Mouse (Mus musculus) forebrain, embryonic 14.5 days (tissue): Measurements from ENCODE around the gene Ahnak. TPM values are rescaled to one million over a fixed set of nuclear protein-coding genes. Genes with fewer than 3 reads are reported as not detected.

Source experiments
- ATAC-seq: fragments of 200-750 bp; cut with Nextera tagmentation; 2 replicates; pipeline ENCODE4 v1.8.0; 2017; ENCODE audit warnings: mild to moderate bottlenecking, moderate library complexity
- DNase-seq: peaks from one replicate; pipeline ENCODE4 v3.0.0-alpha.2; 2015; ENCODE audit warnings: low spot score
- H3K27ac ChIP-seq: fragments of 300-500 bp; sonication (generic); 2 replicates; pipeline ENCODE4 v1.5.1; 2014; ENCODE audit warnings: low read depth, mild to moderate bottlenecking, control low read depth, low read length, moderate library complexity
- H3K27me3 ChIP-seq: fragments of 300-500 bp; sonication (generic); replicated peaks from 2 replicates; pipeline ENCODE4 v1.6.1; 2014; ENCODE audit warnings: low read length, control low read depth, mixed read lengths; ENCODE audit not compliant: control insufficient read depth, insufficient read depth
- H3K36me3 ChIP-seq: fragments of 300-500 bp; sonication (generic); 2 replicates; pipeline ENCODE4 v1.6.1; 2014; ENCODE audit warnings: low read length, control low read depth; ENCODE audit not compliant: control insufficient read depth, insufficient read depth
- H3K4me1 ChIP-seq: fragments of 300-500 bp; sonication (generic); 2 replicates; pipeline ENCODE4 v1.6.1; 2014; ENCODE audit warnings: antibody characterized with exemption, low read length, control low read depth; ENCODE audit not compliant: control insufficient read depth, insufficient read depth
- H3K4me2 ChIP-seq: fragments of 300-500 bp; sonication (generic); 2 replicates; pipeline ENCODE4 v1.6.1; 2014; ENCODE audit warnings: mild to moderate bottlenecking, control low read depth, low read length
- H3K4me3 ChIP-seq: fragments of 300-500 bp; sonication (generic); 2 replicates; pipeline ENCODE4 v1.5.1; 2014; ENCODE audit warnings: low read depth, low read length, control low read depth
- H3K9ac ChIP-seq: fragments of 300-500 bp; sonication (generic); 2 replicates; pipeline ENCODE4 v1.6.1; 2014; ENCODE audit warnings: mild to moderate bottlenecking, low read length, control low read depth, moderate library complexity
- H3K9me3 ChIP-seq: fragments of 300-500 bp; sonication (generic); replicated peaks from 2 replicates; pipeline ENCODE4 v1.6.1; 2016; ENCODE audit warnings: low read length, control low read depth, mixed read lengths; ENCODE audit not compliant: control insufficient read depth
- WGBS: fragments of 180-500 bp; shearing (Covaris S2); extraction: QIAGEN DNeasy Blood & Tissue Kit; methylation state at CpG from one replicate; pipeline ENCODE4 v1.1.7; 2014; 5-methylcytosine and 5-hydroxymethylcytosine counted together
- polyA plus RNA-seq: library from polyadenylated mRNA; unstranded; fragments of >200 nt; fragmentation: Nextera tagmentation; extraction: Ambion mirVana; gene quantifications from 2 replicates; pipeline ENCODE4 v1.2.1, GENCODE M21; 2014

Gene Ahnak
- polyA plus RNA-seq, 1 experiment from 2014 or later: 2.6 TPM

GRCm38 (mm10) chr19:8981450-8982168 is 7.5 kb upstream of the Ahnak start:
- Histone ChIP-seq H3K9me3 (no peaks in the 10 kb centered on the region), H3K4me2 (no peak overlapping the region), H3K27ac (peak overlapping the region; percentile 49; the same call in 1 of the 2 replicates), H3K4me1 (peaks cover 24% of the 10 kb centered on the region), H3K36me3 (peaks cover 40% of the 10 kb centered on the region), H3K4me3 (no peak overlapping the region), H3K9ac (no peak overlapping the region), H3K27me3 (no peaks in the 10 kb centered on the region)
- 71% methylated on average over 2 of the region's 2 CpGs for WGBS
- DNase-seq: peak; percentile 75
- ATAC-seq: peak; percentile 47; the same call in 1 of the 2 replicates

- no peak overlapping the region for H3K9ac ChIP-seq
- no peak for ATAC-seq
Observed at GRCm38 (mm10) chr19:8982303-8983149, 6.6 kb upstream of the Ahnak start.

DNA sequence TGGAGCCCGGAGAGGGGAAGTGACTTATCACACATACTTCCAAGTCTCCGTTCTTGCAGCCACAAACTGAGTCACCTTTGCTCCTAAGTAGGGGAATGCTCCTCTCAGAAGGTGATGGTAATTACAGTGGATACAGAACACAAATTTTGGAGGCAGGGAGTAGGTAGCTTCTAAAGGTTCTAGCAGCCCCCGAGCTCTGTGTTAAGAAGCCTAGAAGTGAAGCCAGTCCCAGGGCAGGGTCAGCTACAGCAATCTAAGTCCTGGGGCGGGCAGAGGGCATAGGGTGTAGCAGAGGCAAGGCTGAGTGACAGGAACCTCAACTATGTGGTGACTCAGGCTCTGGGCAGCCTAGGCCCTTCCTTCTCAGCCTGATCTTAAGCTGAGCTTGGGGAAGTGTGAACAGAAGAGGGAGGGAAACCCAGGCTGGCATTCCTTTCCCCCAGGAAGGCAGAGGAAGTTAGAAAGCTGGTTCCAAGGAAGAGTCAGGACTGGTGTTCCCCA is 5.9 kb upstream of the Ahnak start:
- Histone ChIP-seq H3K4me3 (no peak overlapping the region), H3K9me3 (no peaks in the 10 kb centered on the region), H3K9ac (0 out of 2 replicates have a peak overlapping the region, but pooled peaks have one; percentile 10), H3K27me3 (no peaks in the 10 kb centered on the region), H3K4me1 (peaks cover 24% of the 10 kb centered on the region), H3K4me2 (no peak overlapping the region), H3K27ac (no peak overlapping the region), H3K36me3 (peaks cover 24% of the 10 kb centered on the region)
- no peak for ATAC-seq
- no peak for DNase-seq
- 62% methylated on average over 4 of the region's 4 CpGs for WGBS

More at GRCm38 (mm10) chr19:8982303-8983149, 6.6 kb upstream of the Ahnak start:
- H3K36me3 ChIP-seq: peaks cover 31% of the 10 kb centered on the region
- no peak overlapping the region for H3K4me3 ChIP-seq
- H3K27me3 ChIP-seq: no peaks in the 10 kb centered on the region
- no peaks in the 10 kb centered on the region for H3K9me3 ChIP-seq
- DNase-seq: no peak
- no peak overlapping the region for H3K27ac ChIP-seq
- H3K4me1 ChIP-seq: peaks cover 24% of the 10 kb centered on the region
- H3K4me2 ChIP-seq: no peak overlapping the region
- WGBS: 58% methylated on average over 5 of the region's 5 CpGs

DNA sequence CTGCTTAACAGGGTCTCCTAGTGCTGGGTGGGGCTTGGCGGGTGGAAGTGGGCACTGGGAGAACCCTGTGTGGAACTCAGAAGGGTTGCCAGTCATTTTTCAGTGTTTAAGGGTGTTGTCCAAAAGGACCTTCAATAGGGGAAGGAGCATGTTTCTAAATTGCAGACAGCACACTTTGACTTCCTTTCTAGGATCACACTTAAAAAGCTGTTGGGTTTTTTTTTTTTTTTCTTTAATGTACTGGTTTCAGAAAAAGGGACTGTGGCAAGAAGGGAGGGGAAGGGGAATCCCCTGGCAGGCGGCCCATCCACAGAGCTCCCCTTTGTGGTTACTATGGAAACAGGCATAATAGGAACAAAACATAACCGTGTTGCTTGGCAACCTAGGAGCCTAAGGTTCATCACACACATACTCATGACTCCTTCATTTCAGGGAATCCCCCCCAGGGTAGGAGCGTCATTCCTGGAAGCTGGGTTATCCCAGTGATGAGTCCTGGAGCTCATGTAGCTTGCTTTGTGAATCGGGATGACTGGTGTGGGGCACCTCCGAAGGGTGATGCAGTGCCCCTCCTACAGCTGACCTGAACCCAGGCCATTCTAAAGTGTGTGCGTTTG is 4.7 kb upstream of the Ahnak start:
- Histone ChIP-seq H3K4me1 (peaks cover 28% of the 10 kb centered on the region), H3K4me3 (no peak overlapping the region), H3K4me2 (peak overlapping the region; percentile 32)

DNA sequence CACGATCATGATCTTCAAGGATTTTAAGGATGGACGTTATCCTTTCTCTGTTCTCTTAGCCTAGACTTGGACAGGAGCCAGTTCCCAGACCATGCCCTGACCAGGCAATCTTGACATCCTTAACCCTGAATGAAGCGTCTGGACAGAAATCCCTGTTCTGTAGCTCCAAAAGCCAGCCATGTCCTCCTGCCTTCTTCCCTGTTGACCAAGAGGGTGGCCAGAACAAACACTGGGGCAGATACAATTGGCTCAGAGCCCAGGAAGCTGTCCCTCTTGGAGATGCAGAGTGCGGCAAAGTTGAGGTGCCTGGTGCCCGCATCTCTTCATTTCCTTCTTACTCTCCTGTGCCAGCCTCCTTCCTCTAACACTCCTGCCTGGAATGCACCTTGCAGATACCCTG is 3.2 kb upstream of the Ahnak start:
- Histone ChIP-seq H3K4me3 (no peak overlapping the region), H3K9ac (no peak overlapping the region), H3K4me2 (no peak overlapping the region), H3K9me3 (no peaks in the 10 kb centered on the region), H3K4me1 (peaks cover 38% of the 10 kb centered on the region), H3K36me3 (no peaks in the 10 kb centered on the region; the same call in none of the 2 replicates), H3K27ac (no peak overlapping the region), H3K27me3 (peaks cover 11% of the 10 kb centered on the region; the same call in 1 of the 2 replicates)
- DNase-seq (no peak), ATAC-seq (no peak)
- 71% methylated on average over 5 of the region's 5 CpGs for WGBS

More for the DNA sequence above, 4.7 kb upstream of the Ahnak start:
- DNase-seq (peak; percentile 97), ATAC-seq (peak; percentile 83)
- Histone ChIP-seq H3K9me3 (no peaks in the 10 kb centered on the region), H3K27ac (peak overlapping the region; percentile 35; the same call in 1 of the 2 replicates), H3K36me3 (peaks cover 12% of the 10 kb centered on the region), H3K9ac (0 out of 2 replicates have a peak overlapping the region, but pooled peaks have one; percentile 9), H3K27me3 (peaks cover 9% of the 10 kb centered on the region; the same call in 1 of the 2 replicates)
- WGBS: 3% methylated on average over 7 of the region's 7 CpGs

GRCm38 (mm10) chr19:8987816-8988215 is 1.3 kb upstream of the Ahnak start:
- WGBS: 38% methylated on average over 2 of the region's 2 CpGs

DNA sequence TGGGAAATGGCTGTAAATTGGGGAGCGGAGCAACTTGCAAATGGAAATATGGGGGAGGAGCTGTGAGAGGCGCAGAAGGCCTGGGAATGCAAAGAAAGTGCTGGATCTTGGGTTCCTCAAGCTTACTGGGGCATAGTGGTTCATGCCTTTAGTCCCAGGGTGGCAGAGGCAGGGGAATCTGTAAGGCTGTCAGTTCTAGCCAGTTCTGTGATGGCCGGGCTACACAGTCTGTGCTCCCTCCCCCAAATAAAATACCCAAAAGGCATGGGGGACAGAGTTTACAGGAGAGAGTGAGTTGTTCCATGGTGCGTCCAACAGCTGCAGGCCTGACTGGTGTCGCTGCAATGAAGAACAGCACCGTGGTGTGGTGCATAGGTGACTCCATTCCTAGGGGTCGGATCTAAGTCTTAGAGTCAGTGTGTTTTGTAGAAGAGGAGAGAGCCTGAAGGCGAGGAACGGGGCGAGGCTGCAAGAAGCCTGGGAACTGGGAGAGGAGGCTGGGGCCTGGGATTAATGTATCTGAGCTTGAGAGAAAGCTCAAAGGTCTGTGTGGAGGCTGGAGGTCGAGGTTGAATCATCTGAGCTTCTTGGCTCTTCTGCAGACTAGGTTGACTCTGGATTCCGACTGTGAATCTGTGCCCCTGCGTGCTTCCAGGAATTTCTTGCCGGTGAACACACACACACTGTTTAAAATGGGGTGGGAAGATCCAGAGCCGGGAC is 578 bp upstream of the Ahnak start:
- H3K27me3 ChIP-seq: peaks cover 11% of the 10 kb centered on the region; the same call in 1 of the 2 replicates
- H3K9me3 ChIP-seq: no peaks in the 10 kb centered on the region
- H3K9ac ChIP-seq: no peak overlapping the region
- no peak overlapping the region for H3K27ac ChIP-seq
- H3K4me1 ChIP-seq: peaks cover 34% of the 10 kb centered on the region
- DNase-seq (no peak), ATAC-seq (no peak)
- 20% methylated on average over 15 of the region's 15 CpGs for WGBS
- H3K4me2 ChIP-seq: peak overlapping the region; percentile 89
- peak overlapping the region; percentile 38 for H3K4me3 ChIP-seq
- H3K36me3 ChIP-seq: no peaks in the 10 kb centered on the region

More at GRCm38 (mm10) chr19:8987816-8988215, 1.3 kb upstream of the Ahnak start:
- no peak overlapping the region for H3K27ac ChIP-seq
- no peak for DNase-seq
- peaks cover 11% of the 10 kb centered on the region; the same call in 1 of the 2 replicates for H3K27me3 ChIP-seq
- peaks cover 38% of the 10 kb centered on the region for H3K4me1 ChIP-seq
- no peak overlapping the region for H3K9ac ChIP-seq
- H3K36me3 ChIP-seq: no peaks in the 10 kb centered on the region
- no peak overlapping the region for H3K4me2 ChIP-seq
- no peaks in the 10 kb centered on the region for H3K9me3 ChIP-seq
- ATAC-seq: no peak
- no peak overlapping the region for H3K4me3 ChIP-seq
